ENCODE assay signal across 8 mouse cellular contexts in the genomic region with DNA sequence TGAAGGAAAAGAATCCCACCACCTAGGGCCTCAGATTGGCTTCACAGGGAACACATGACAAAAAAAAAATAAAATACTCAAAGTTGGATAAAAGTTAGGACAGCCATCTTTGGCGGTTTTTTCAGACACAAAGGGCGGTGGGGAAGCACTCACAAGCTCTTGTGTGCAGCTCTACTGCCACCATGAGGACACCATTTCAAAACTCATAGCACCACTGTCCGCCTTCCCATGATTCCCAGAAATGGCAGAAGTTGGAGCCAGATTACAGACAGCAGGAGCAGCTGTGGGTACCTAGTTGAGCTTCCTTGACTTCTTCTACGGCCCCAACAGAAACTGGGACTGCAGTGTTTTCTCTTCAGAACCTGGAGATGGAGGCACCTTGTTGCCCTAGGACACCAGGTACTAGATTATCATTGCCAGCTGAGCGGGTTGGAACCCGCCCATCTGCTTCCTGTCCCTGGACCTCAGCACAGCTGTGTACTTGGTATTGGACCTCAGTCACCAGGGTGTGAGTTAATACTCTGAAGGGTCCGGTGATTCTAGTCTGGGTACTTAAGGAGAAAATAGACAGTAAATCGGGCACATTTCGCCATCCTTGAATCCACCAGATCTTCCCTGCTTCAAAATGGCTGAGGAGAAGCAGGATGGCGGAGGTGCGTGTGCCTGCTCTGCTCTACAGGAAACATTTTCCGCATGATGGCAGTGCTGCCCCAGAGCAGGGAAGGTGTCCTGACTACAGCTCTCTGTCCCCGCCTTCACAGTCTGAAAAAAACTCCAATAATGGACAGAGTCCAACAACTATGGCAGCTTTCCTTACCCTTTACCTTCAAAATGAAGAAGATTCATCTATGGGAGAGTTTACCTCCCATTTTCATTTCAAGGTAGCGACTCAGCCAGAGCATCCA.
DNase-seq lines count a peak whose midpoint lies in the region; ATAC-seq and TF ChIP-seq lines count a peak whose summit lies in the region.
"Not testable (repeated sequence)": the region's sequence is repeated elsewhere in the genome, so short reads cannot be mapped to it uniquely, and the experiment has no call there.

No protein-coding gene starts in this region.

- H3K4me2 ChIP-seq in forebrain, embryonic 12.5 days; limb, embryonic 14.5 days (replicated peaks; ENCODE audit: low read depth, low read length, severe bottlenecking): not testable (repeated sequence)
- peak overlapping the region; percentile 34 for H3K4me2 ChIP-seq in heart, embryonic 16.5 days (ENCODE audit: low read depth, low read length)

- not testable (repeated sequence) for H3K9ac ChIP-seq in forebrain, embryonic 12.5 days; heart, embryonic 16.5 days (ENCODE audit: low read length); limb, embryonic 14.5 days (ENCODE audit: low read depth, low read length, severe bottlenecking)

- WGBS in forebrain, embryonic 12.5 days: 71% methylated on average over 14 of the region's 14 CpGs
- WGBS in heart, embryonic 16.5 days: 73% methylated on average over 13 of the region's 14 CpGs
- 67% methylated on average over 14 of the region's 14 CpGs for WGBS in limb, embryonic 14.5 days

- peak; percentile 44 for DNase-seq in 416B (ENCODE audit: low read depth)
- DNase-seq in adrenal gland, postnatal 14 days: peak; percentile 77
- peak; percentile 88 for DNase-seq in kidney, adult 11 months
- peak; percentile 70 for DNase-seq in limb, embryonic 14.5 days (ENCODE audit: low spot score)
- peak; percentile 76 for DNase-seq in ovary, postnatal 10 days (ENCODE audit: low spot score)

- TF ChIP-seq POLR2A in limb, embryonic 14.5 days (IDR thresholded peaks at IDR 0.05; ENCODE audit: borderline replicate concordance, extremely low read depth, insufficient read depth, insufficient read length): not testable (repeated sequence)

- H3K27ac ChIP-seq in forebrain, embryonic 12.5 days; heart, embryonic 16.5 days (ENCODE audit: low read length); limb, embryonic 14.5 days (replicated peaks; ENCODE audit: low read depth, low read length): not testable (repeated sequence)

- H3K27me3 ChIP-seq in forebrain, embryonic 12.5 days; heart, embryonic 16.5 days (ENCODE audit: control insufficient read depth, insufficient read depth, low read length); limb, embryonic 14.5 days (ENCODE audit: control insufficient read depth, insufficient read depth, low read length); megakaryocyte, embryonic 14.5 days (replicated peaks): not testable (repeated sequence)

- not testable (repeated sequence) for H3K9me3 ChIP-seq in forebrain, embryonic 12.5 days; heart, embryonic 16.5 days (replicated peaks; ENCODE audit: control insufficient read depth, low read length); limb, embryonic 14.5 days (ENCODE audit: control insufficient read depth, low read length); megakaryocyte, embryonic 14.5 days

- not testable (repeated sequence) for ATAC-seq in forebrain, embryonic 12.5 days (ENCODE audit: low FRiP score); limb, embryonic 14.5 days (ENCODE audit: low FRiP score, low read depth)
- ATAC-seq in heart, embryonic 16.5 days (replicated peaks; ENCODE audit: extremely low read depth, insufficient read depth, low FRiP score): peak; percentile 77

- H3K4me1 ChIP-seq in forebrain, embryonic 12.5 days; heart, embryonic 16.5 days (ENCODE audit: control insufficient read depth, insufficient read depth, low read length); limb, embryonic 14.5 days (ENCODE audit: control insufficient read depth, insufficient read depth, low read length): not testable (repeated sequence)
- peaks cover 57% of the 10 kb centered on the region for H3K4me1 ChIP-seq in megakaryocyte, embryonic 14.5 days

- 0 out of 2 replicates have a peak overlapping the region, but pooled peaks have one; percentile 5 for H3K4me3 ChIP-seq in forebrain, embryonic 12.5 days (replicated peaks)
- H3K4me3 ChIP-seq in heart, embryonic 16.5 days (ENCODE audit: low read length): peak overlapping the region; percentile 23
- peak overlapping the region; percentile 16; the same call in 1 of the 2 replicates for H3K4me3 ChIP-seq in limb, embryonic 14.5 days (replicated peaks; ENCODE audit: low read length)
- peak overlapping the region; percentile 83 for H3K4me3 ChIP-seq in megakaryocyte, embryonic 14.5 days (replicated peaks)

- not testable (repeated sequence) for H3K36me3 ChIP-seq in forebrain, embryonic 12.5 days (replicated peaks); heart, embryonic 16.5 days (ENCODE audit: control insufficient read depth, insufficient read depth); limb, embryonic 14.5 days (ENCODE audit: control insufficient read depth, insufficient read depth, low read length)
- H3K36me3 ChIP-seq in megakaryocyte, embryonic 14.5 days (replicated peaks; ENCODE audit: low read length): peaks cover 21% of the 10 kb centered on the region

Comparison
In these comparisons a context has a peak if more than half of its experiments do, and no peak if none do; other contexts are left out.
1. H3K4me3 ChIP-seq: peak in every context shown above with its lines; median percentile 83 in megakaryocyte, embryonic 14.5 days; 23 in heart, embryonic 16.5 days; 16 in limb, embryonic 14.5 days; 5 in forebrain, embryonic 12.5 days.